Mouse (Mus musculus): ENCODE measurements around the gene Ptprg.

DNA sequence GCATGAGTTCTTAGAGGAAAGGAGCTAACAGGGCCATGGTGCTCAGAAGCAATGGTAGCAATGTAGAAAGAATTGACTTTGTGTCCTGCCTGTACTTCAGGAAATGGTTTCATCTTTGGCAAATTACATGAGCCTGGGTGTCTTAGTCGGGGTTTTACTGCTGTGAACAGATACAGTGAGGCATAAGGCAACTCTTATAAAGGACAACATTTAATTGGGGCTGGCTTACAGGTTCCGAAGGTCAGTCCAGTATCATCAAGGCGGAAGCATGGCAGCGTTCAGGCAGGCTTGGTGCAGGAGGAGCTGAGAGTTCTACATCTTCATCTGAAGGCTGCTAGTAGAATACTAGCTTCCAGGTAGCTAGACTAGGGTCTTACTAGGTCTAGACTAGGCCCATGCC, 78.2 kb downstream of the Ptprg start:
- TF ChIP-seq POLR2A (IDR thresholded peaks at IDR 0.05; ENCODE audit: control insufficient read depth, low read depth, low read length) = no peak
- TF ChIP-seq CTCF (IDR thresholded peaks at IDR 0.05; ENCODE audit: control insufficient read depth, insufficient read depth, insufficient replicate concordance, low read depth, low read length) = no peak
